Comparison of ENCODE assay signal across 20 mouse cellular contexts in genomic region chr11:68313065-68313464, GRCm38 (mm10).
DNase-seq lines count a peak whose midpoint lies in the region; ATAC-seq lines count a peak whose summit lies in the region.
"Had no signal": no experiment of that assay in that cellular context is flagged by ENCODE, and none has a peak within 500 bp of the region (broad histone marks: within the 10 kb centered on the region; RNA-seq: fewer than 3 reads in every experiment).

No protein-coding gene starts in this region.

- peaks cover 6% of the 10 kb centered on the region for H3K9me3 ChIP-seq in heart, embryonic 13.5 days
- no peaks in the 10 kb centered on the region; the same call in 1 of the 2 replicates for H3K9me3 ChIP-seq in midbrain, embryonic 12.5 days
- H3K9me3 ChIP-seq in midbrain, embryonic 15.5 days, result no peaks in the 10 kb centered on the region
- H3K9me3 ChIP-seq: stomach, embryonic 15.5 days had no signal

- no peak for ATAC-seq in heart, embryonic 13.5 days (ENCODE audit: extremely low read depth, insufficient number of reproducible peaks, low FRiP score, low TSS enrichment)
- no peak for ATAC-seq in midbrain, embryonic 12.5 days (ENCODE audit: low FRiP score, low read depth)
- no peak for ATAC-seq in midbrain, embryonic 15.5 days (replicated peaks)
- ATAC-seq: forebrain, postnatal 0 days had no signal

- intact Hi-C loops in heart, postnatal 14 days (cut with DNase I), result no loop called here

- WGBS in heart, embryonic 13.5 days, result 21% methylated on average over 7 of the region's 7 CpGs
- 26% methylated on average over 7 of the region's 7 CpGs for WGBS in midbrain, embryonic 12.5 days
- 30% methylated on average over 7 of the region's 7 CpGs for WGBS in midbrain, embryonic 15.5 days

- peaks cover 26% of the 10 kb centered on the region for H3K4me1 ChIP-seq in heart, embryonic 13.5 days
- peaks cover 26% of the 10 kb centered on the region for H3K4me1 ChIP-seq in midbrain, embryonic 12.5 days
- H3K4me1 ChIP-seq in midbrain, embryonic 15.5 days, result peaks cover 12% of the 10 kb centered on the region

- DNase-seq in heart, postnatal 14 days, result no peak
- peak; percentile 50 for DNase-seq in mesoderm, embryonic 11.5 days (ENCODE audit: low read depth, low spot score)
- no peak for DNase-seq in ovary, postnatal 10 days (ENCODE audit: low spot score)
- no peak for DNase-seq in gastrocnemius, postnatal 4 days (ENCODE audit: low spot score in 2 of 2)
- no peak for DNase-seq in right cerebral cortex, postnatal 25 days
- DNase-seq: adrenal gland, postnatal 10 days; B cell, adult 2 months; cerebellum, postnatal 10 days; forebrain, postnatal 0 days; kidney, adult 9 months; left cerebral cortex, postnatal 4 days; lung, postnatal 14 days; thymus, postnatal 36 days had no signal

- no peak overlapping the region for H3K4me2 ChIP-seq in heart, embryonic 13.5 days
- H3K4me2 ChIP-seq in midbrain, embryonic 12.5 days (replicated peaks), result no peak overlapping the region
- H3K4me2 ChIP-seq in midbrain, embryonic 15.5 days, result no peak overlapping the region
- H3K4me2 ChIP-seq: embryonic facial prominence, embryonic 15.5 days; heart, embryonic 11.5 days; stomach, embryonic 15.5 days had no signal

- no peaks in the 10 kb centered on the region for H3K36me3 ChIP-seq in heart, embryonic 13.5 days
- no peaks in the 10 kb centered on the region for H3K36me3 ChIP-seq in midbrain, embryonic 12.5 days
- H3K36me3 ChIP-seq in midbrain, embryonic 15.5 days (replicated peaks), result no peaks in the 10 kb centered on the region
- H3K36me3 ChIP-seq: embryonic facial prominence, embryonic 15.5 days; stomach, embryonic 15.5 days had no signal

- H3K9ac ChIP-seq in heart, embryonic 13.5 days, result peak overlapping the region; percentile 47; the same call in 1 of the 2 replicates
- no peak overlapping the region for H3K9ac ChIP-seq in midbrain, embryonic 12.5 days (replicated peaks)
- no peak overlapping the region for H3K9ac ChIP-seq in midbrain, embryonic 15.5 days
- H3K9ac ChIP-seq: embryonic facial prominence, embryonic 15.5 days; forebrain, postnatal 0 days; liver, embryonic 14.5 days; stomach, embryonic 15.5 days had no signal

- H3K4me3 ChIP-seq in heart, embryonic 13.5 days, result no peak overlapping the region
- no peak overlapping the region for H3K4me3 ChIP-seq in midbrain, embryonic 12.5 days
- no peak overlapping the region for H3K4me3 ChIP-seq in midbrain, embryonic 15.5 days
- H3K4me3 ChIP-seq: embryonic facial prominence, embryonic 15.5 days; stomach, embryonic 15.5 days had no signal

- no peak overlapping the region for H3K27ac ChIP-seq in heart, embryonic 13.5 days (replicated peaks)
- H3K27ac ChIP-seq in midbrain, embryonic 12.5 days (replicated peaks), result 0 out of 2 replicates have a peak overlapping the region, but pooled peaks have one; percentile 25
- no peak overlapping the region for H3K27ac ChIP-seq in midbrain, embryonic 15.5 days
- H3K27ac ChIP-seq: embryonic facial prominence, embryonic 15.5 days; liver, embryonic 14.5 days; stomach, embryonic 15.5 days had no signal

- no peaks in the 10 kb centered on the region for H3K27me3 ChIP-seq in heart, embryonic 13.5 days (replicated peaks)
- H3K27me3 ChIP-seq in midbrain, embryonic 12.5 days, result no peaks in the 10 kb centered on the region
- no peaks in the 10 kb centered on the region for H3K27me3 ChIP-seq in midbrain, embryonic 15.5 days (replicated peaks)
- H3K27me3 ChIP-seq: embryonic facial prominence, embryonic 15.5 days; stomach, embryonic 15.5 days had no signal
